ENCODE assay signal across 8 mouse cellular contexts in the genomic region with DNA sequence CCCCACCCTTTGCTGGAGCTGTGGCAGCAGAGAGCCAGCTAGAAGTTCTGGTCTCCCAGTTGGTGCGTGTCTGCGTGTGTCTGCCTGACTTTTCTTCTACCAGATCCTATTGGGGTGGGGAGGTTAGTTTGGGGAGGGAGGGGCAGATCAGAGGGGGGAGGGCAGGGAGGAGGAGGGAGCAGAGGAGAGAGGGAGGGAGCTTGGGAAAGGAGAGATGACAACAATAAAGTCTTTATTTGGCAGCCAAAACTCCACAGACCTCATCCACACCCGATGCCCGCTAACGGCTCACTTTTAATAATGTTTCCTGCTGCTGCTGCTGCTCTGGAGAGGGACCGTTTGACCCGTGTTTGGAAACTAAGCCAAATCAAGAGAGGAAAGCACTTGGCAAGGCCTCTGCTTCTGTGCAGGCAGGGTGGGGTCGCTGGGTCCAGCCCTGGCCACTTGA. TPM values are rescaled to one million over a fixed set of nuclear protein-coding genes. Genes with fewer than 3 reads are reported as not detected.
DNase-seq lines count a peak whose midpoint lies in the region; ATAC-seq and TF ChIP-seq lines count a peak whose summit lies in the region.

A gene (minus strand): TSS at position 111 of the 448 bp plus-strand sequence.

- H3K4me1 ChIP-seq in cerebellum, adult 2 months (ENCODE audit: control insufficient read depth, insufficient read depth, low read length), result no peaks in the 10 kb centered on the region; the same call in 1 of the 2 replicates
- peaks cover 40% of the 10 kb centered on the region for H3K4me1 ChIP-seq in brown adipose tissue, adult 24 weeks (ENCODE audit: control insufficient read depth, insufficient read depth, insufficient read length, low read length)
- H3K4me1 ChIP-seq in kidney, embryonic 15.5 days, result peaks cover 33% of the 10 kb centered on the region

- H3K4me2 ChIP-seq in kidney, embryonic 15.5 days, result peak within 1 kb of the TSS; percentile 9; the same call in 1 of the 2 replicates

- H3K9ac ChIP-seq in kidney, embryonic 15.5 days, result no peak within 1 kb of the TSS

- no peak for DNase-seq in cerebellum, adult 2 months
- no peak for DNase-seq in cerebellum, postnatal 4 days (ENCODE audit: low spot score in 2 of 2)
- DNase-seq in heart, adult 9 months (ENCODE audit: low spot score in 2 of 2), result peak; percentile 84 to 86
- DNase-seq in lung, postnatal 4 days, result peak; percentile 69 to 86
- no peak for DNase-seq in frontal cortex, adult 2 months (ENCODE audit: extremely low spot score in 1 of 2, low spot score in 1 of 2)
- no peak for DNase-seq in testis, postnatal 14 days (ENCODE audit: low spot score)

- no peak for TF ChIP-seq POLR2A in cerebellum, adult 2 months (IDR thresholded peaks at IDR 0.05; ENCODE audit: borderline replicate concordance, insufficient read depth, low read length)

- no peaks in the 10 kb centered on the region for H3K9me3 ChIP-seq in kidney, embryonic 15.5 days (replicated peaks)

- WGBS in cerebellum, adult 2 months, result 38% methylated on average over 8 of the region's 8 CpGs
- WGBS in kidney, embryonic 15.5 days, result 23% methylated on average over 8 of the region's 8 CpGs

- H3K27me3 ChIP-seq in cerebellum, adult 2 months (ENCODE audit: control insufficient read depth, insufficient read depth, low read length), result peaks cover 1% of the 10 kb centered on the region; the same call in 1 of the 2 replicates
- no peaks in the 10 kb centered on the region for H3K27me3 ChIP-seq in kidney, embryonic 15.5 days

- no peak within 1 kb of the TSS; the same call in 1 of the 2 replicates for H3K27ac ChIP-seq in cerebellum, adult 2 months (ENCODE audit: insufficient read depth, low read length)
- H3K27ac ChIP-seq in brown adipose tissue, adult 24 weeks (replicated peaks; ENCODE audit: low read depth, low read length), result peak within 1 kb of the TSS; percentile 92
- H3K27ac ChIP-seq in kidney, embryonic 15.5 days, result peak within 1 kb of the TSS; percentile 54

- H3K4me3 ChIP-seq in cerebellum, adult 2 months (replicated peaks; ENCODE audit: insufficient read depth, low read depth, low read length), result peak within 1 kb of the TSS; percentile 24
- peak within 1 kb of the TSS; percentile 52 for H3K4me3 ChIP-seq in brown adipose tissue, adult 24 weeks (ENCODE audit: insufficient read depth, low read depth, low read length)
- H3K4me3 ChIP-seq in kidney, embryonic 15.5 days (replicated peaks), result no peak within 1 kb of the TSS

- no peak for ATAC-seq in kidney, embryonic 15.5 days (replicated peaks; ENCODE audit: low FRiP score)

- H3K36me3 ChIP-seq in kidney, embryonic 15.5 days, result no peaks in the 10 kb centered on the region

- TF ChIP-seq CTCF in cerebellum, adult 2 months (IDR thresholded peaks at IDR 0.05; ENCODE audit: borderline replicate concordance, insufficient read depth, low read depth, low read length), result no peak

RNA-seq across cellular contexts. Expression of the gene that starts here (rescaled TPM):
- polyA plus RNA-seq in cerebellum, adult 2 months (2012; rRNA removed), result 7.5 and 10.6 TPM in 2 replicates
- 237 and 366 TPM in 2 replicates for polyA plus RNA-seq in brown adipose tissue, adult 24 weeks (2012; ENCODE audit: insufficient read depth, insufficient read length, missing spikeins)
- polyA plus RNA-seq in kidney, embryonic 15.5 days (2015; fragmentation: Nextera tagmentation; extraction: Ambion mirVana), result 1.0 and 2.2 TPM in 2 replicates
- polyA plus RNA-seq in frontal cortex, adult 2 months (2012; rRNA removed), result 9.0 and 10.3 TPM in 2 replicates

Comparison
In these comparisons a context has a peak if more than half of its experiments do, and no peak if none do; other contexts are left out.
1. RNA of the gene that starts here (polyA plus RNA-seq): 237 to 366 TPM in brown adipose tissue, adult 24 weeks; 9.0 to 10.3 TPM in frontal cortex, adult 2 months, 7.5 to 10.6 TPM in cerebellum, adult 2 months and 1.0 to 2.2 TPM in kidney, embryonic 15.5 days; every median in the first group is over 10 times any median in the second.
2. DNase-seq: peak in heart, adult 9 months (2 of 2) and lung, postnatal 4 days (2 of 2); none in cerebellum, adult 2 months (0 of 2), cerebellum, postnatal 4 days (0 of 2), frontal cortex, adult 2 months (0 of 2) and testis, postnatal 14 days (single experiment).